Mouse (Mus musculus) testis, postnatal 14 days (tissue): Measurements from ENCODE around the gene Ppfibp2.

Experiments used
- DNase-seq: peaks from one replicate; pipeline ENCODE4 v3.0.0; 2021; ENCODE audit warnings: low spot score

Ppfibp2 gene

GRCm38 (mm10) chr7:107594857-107595402 lies at the start of gene Ppfibp2:
Gene Ppfibp2 (plus strand): TSS chr7:107595207.
- peak; percentile 91 for DNase-seq

GRCm38 (mm10) chr7:107547872-107548271 lies 47.1 kb upstream of the Ppfibp2 start:
- DNase-seq: no peak

GRCm38 (mm10) chr7:107553461-107553860 lies 41.5 kb upstream of the Ppfibp2 start:
- no peak for DNase-seq

GRCm38 (mm10) chr7:107555906-107556305 lies 39.1 kb upstream of the Ppfibp2 start:
- DNase-seq: no peak

GRCm38 (mm10) chr7:107560675-107561074 lies 34.3 kb upstream of the Ppfibp2 start:
- no peak for DNase-seq

- no peak for DNase-seq
Measured at GRCm38 (mm10) chr7:107561584-107561983, 33.4 kb upstream of the Ppfibp2 start.

GRCm38 (mm10) chr7:107563727-107564126 lies 31.3 kb upstream of the Ppfibp2 start:
- DNase-seq: no peak

GRCm38 (mm10) chr7:107567261-107567671 lies 27.7 kb upstream of the Ppfibp2 start, which contains the start of gene Olfml1:
Gene Olfml1 (plus strand): TSS chr7:107567446.
- DNase-seq: peak; percentile 30

GRCm38 (mm10) chr7:107567674-107568073 lies 27.3 kb upstream of the Ppfibp2 start:
- DNase-seq: no peak

- DNase-seq: no peak
Measured at GRCm38 (mm10) chr7:107568971-107569370, 26.0 kb upstream of the Ppfibp2 start.

GRCm38 (mm10) chr7:107573856-107574255 lies 21.2 kb upstream of the Ppfibp2 start:
- DNase-seq: no peak

GRCm38 (mm10) chr7:107574276-107574675 lies 20.7 kb upstream of the Ppfibp2 start:
- DNase-seq: no peak

GRCm38 (mm10) chr7:107592641-107593040 lies 2.4 kb upstream of the Ppfibp2 start:
- DNase-seq: no peak

GRCm38 (mm10) chr7:107593904-107594303 lies 1.1 kb upstream of the Ppfibp2 start:
- DNase-seq: no peak

- peak; percentile 29 for DNase-seq
Measured at GRCm38 (mm10) chr7:107594325-107594856, 616 bp upstream of the Ppfibp2 start.

- DNase-seq: no peak
Measured at GRCm38 (mm10) chr7:107595426-107595825, 419 bp downstream of the Ppfibp2 start.

GRCm38 (mm10) chr7:107596753-107597152 lies 1.7 kb downstream of the Ppfibp2 start:
- no peak for DNase-seq

GRCm38 (mm10) chr7:107597956-107598355 lies 2.9 kb downstream of the Ppfibp2 start:
- no peak for DNase-seq

GRCm38 (mm10) chr7:107600651-107601050 lies 5.6 kb downstream of the Ppfibp2 start:
- no peak for DNase-seq

- no peak for DNase-seq
Measured at GRCm38 (mm10) chr7:107602505-107602904, 7.5 kb downstream of the Ppfibp2 start.

GRCm38 (mm10) chr7:107602913-107603312 lies 7.9 kb downstream of the Ppfibp2 start:
- no peak for DNase-seq

- DNase-seq: no peak
Measured at GRCm38 (mm10) chr7:107607766-107608165, 12.8 kb downstream of the Ppfibp2 start.

GRCm38 (mm10) chr7:107609622-107610255 lies 14.7 kb downstream of the Ppfibp2 start:
- no peak for DNase-seq

- no peak for DNase-seq
Measured at GRCm38 (mm10) chr7:107610880-107611279, 15.9 kb downstream of the Ppfibp2 start.
